Mouse (Mus musculus): ENCODE results near the gene Gm8113.
"Not testable (repeated sequence)": the region's sequence is repeated elsewhere in the genome, so short reads cannot be mapped to it uniquely, and the experiment has no call there.

DNA sequence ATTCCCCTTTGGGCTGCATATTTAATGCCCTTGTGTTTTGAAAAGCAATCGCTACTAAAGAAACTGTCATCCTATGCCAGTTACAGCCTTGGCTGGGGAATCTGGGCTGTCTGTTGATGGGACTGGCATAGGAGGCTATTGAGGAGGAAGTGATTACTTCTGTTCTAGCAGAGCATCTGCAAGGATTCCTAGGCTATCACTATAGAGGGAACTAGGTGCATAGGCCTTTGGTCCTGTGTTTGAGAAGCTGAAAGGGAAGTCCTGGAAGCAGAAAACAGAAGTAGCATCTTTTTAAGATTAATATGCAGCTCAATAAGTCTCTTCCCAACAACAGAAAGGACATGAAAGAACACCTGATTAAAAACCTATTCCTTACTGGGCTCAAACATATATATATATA is 33.9 kb upstream of the Gm8113 start:
- TF ChIP-seq CTCF, EP300 (IDR thresholded peaks at IDR 0.05; ENCODE audit: low read depth): not testable (repeated sequence)

Data from liver, postnatal 0 days (tissue).